Mouse (Mus musculus): ENCODE data around the gene Idh1. TPM values are rescaled to one million over a fixed set of nuclear protein-coding genes. Genes with fewer than 3 reads are reported as not detected.

Idh1 gene
- polyA plus RNA-seq, 1 experiment from 2014 or later: 117 TPM

DNA sequence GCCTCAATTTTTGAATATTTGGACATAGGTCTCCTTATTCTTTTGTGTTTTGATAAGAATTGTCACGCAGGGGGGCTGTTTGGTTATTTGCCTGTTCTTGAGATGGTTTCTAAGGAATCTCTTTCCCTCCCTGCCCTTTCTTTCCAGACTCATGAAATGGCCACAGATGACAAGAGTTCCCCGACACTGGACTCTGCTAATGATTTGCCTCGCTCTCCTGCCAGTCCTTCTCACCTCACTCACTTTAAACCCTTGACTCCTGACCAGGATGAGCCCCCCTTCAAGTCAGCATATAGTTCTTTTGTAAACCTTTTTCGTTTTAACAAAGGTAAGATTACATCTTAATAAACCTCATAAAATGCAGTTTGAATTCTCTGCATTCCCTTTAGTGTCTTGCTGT is 3.9 kb upstream of the Idh1 start:
- H3K27ac ChIP-seq: no peak overlapping the region
- WGBS: 84% methylated on average over 4 of the region's 4 CpGs
- H3K4me3 ChIP-seq: no peak overlapping the region
- no peaks in the 10 kb centered on the region for H3K27me3 ChIP-seq
- peaks cover 22% of the 10 kb centered on the region for H3K36me3 ChIP-seq
- no peak for ATAC-seq (ENCODE audit: insufficient number of reproducible peaks, low FRiP score, low TSS enrichment, low read depth)
- H3K4me2 ChIP-seq: no peak overlapping the region
- H3K9ac ChIP-seq: no peak overlapping the region
- peaks cover 6% of the 10 kb centered on the region; the same call in 1 of the 2 replicates for H3K4me1 ChIP-seq
- H3K9me3 ChIP-seq: no peaks in the 10 kb centered on the region

DNA sequence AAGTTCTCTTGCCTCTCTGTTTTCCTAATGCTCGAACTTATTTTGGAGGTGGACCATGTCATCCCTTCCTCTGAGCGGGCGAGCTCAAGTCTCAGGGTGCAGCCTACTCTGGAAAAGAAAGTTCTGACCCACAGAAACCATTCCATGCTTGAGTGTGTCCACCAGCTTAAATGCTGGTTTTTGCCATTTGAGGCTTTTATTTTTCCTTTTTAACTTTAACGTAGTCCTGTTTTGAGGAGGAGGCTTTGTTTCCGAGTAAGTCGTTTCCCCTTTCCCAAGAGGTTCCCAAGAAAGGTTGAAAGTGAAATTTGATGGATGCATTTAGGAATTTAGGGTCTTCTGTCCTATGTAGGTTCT is 752 bp upstream of the Idh1 start:
- H3K9me3 ChIP-seq: no peaks in the 10 kb centered on the region
- WGBS: 0% methylated on average over 6 of the region's 6 CpGs
- peak overlapping the region; percentile 64 for H3K4me2 ChIP-seq
- peak overlapping the region; percentile 77 for H3K9ac ChIP-seq
- no peaks in the 10 kb centered on the region for H3K27me3 ChIP-seq
- 0 out of 2 replicates have a peak, but pooled peaks cover 3% of the 10 kb centered on the region for H3K36me3 ChIP-seq
- H3K4me1 ChIP-seq: peaks cover 6% of the 10 kb centered on the region; the same call in 1 of the 2 replicates
- peak overlapping the region; percentile 81 for H3K4me3 ChIP-seq
- H3K27ac ChIP-seq: peak overlapping the region; percentile 85
- no peak for ATAC-seq (ENCODE audit: insufficient number of reproducible peaks, low FRiP score, low TSS enrichment, low read depth)

DNA sequence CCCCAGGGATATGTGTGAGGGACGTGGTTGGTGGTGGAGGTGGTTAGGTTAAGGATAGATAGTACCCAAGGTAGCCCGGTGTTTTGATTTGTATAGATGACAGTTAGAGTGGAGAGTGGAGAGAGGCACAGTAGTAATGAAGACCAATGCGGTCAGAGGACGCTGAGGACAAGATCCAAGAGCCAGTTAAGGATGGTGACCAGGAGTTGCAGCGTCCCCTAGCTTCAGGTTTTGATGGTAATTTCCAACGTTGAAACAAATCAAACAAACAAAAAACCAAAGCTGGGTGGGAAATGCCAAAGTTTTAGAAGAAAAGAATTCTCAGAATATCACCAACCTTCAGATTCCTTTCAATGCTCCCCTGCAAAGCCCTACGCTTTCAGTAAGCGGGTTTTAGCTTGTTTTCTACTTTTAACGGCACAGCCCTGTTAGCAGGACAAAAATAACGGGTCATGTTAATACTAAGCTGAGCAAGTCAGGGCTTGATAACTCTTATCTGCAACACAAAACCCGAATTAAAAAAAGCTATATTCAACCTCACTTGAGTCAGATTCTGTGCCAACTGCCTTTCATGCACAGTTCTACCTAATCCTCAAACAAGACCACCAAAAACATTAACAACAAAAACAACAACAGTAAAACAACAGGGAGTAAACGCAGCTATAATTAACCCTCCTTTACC is 635 bp downstream of the Idh1 start:
- Histone ChIP-seq H3K36me3 (no peaks in the 10 kb centered on the region), H3K4me1 (peaks cover 6% of the 10 kb centered on the region; the same call in 1 of the 2 replicates), H3K27ac (peak overlapping the region; percentile 24; the same call in 1 of the 2 replicates), H3K9me3 (no peaks in the 10 kb centered on the region), H3K4me3 (peak overlapping the region; percentile 81), H3K27me3 (no peaks in the 10 kb centered on the region), H3K9ac (peak overlapping the region; percentile 39), H3K4me2 (peak overlapping the region; percentile 64)
- no peak for ATAC-seq (ENCODE audit: insufficient number of reproducible peaks, low FRiP score, low TSS enrichment, low read depth)
- 21% methylated on average over 12 of the region's 12 CpGs for WGBS

DNA sequence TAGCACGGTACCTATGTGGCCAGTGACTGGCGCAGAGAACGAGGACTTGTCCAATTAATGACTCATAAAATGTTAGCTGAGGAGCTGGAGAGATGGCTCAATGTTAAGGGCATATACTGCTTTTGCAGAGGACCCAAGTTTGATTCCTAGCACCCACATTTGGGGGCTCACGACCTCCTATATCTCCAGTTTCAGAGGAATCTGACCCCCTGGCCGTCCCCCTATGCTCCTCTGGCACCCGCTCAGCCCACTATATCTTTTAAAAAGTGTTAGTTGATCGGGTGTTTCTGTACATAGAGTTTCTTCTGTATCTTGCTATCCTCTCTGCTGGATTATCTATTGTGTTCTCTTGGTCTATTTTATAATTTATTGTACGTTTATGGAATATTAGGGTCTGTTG is 1.3 kb downstream of the Idh1 start:
- H3K4me1 ChIP-seq: peaks cover 6% of the 10 kb centered on the region; the same call in 1 of the 2 replicates
- no peaks in the 10 kb centered on the region for H3K36me3 ChIP-seq
- no peak overlapping the region for H3K4me3 ChIP-seq
- 75% methylated on average over 8 of the region's 8 CpGs for WGBS
- H3K9ac ChIP-seq: no peak overlapping the region
- no peak for ATAC-seq (ENCODE audit: insufficient number of reproducible peaks, low FRiP score, low TSS enrichment, low read depth)
- H3K27me3 ChIP-seq: no peaks in the 10 kb centered on the region
- no peak overlapping the region for H3K4me2 ChIP-seq
- no peak overlapping the region for H3K27ac ChIP-seq
- H3K9me3 ChIP-seq: no peaks in the 10 kb centered on the region

DNA sequence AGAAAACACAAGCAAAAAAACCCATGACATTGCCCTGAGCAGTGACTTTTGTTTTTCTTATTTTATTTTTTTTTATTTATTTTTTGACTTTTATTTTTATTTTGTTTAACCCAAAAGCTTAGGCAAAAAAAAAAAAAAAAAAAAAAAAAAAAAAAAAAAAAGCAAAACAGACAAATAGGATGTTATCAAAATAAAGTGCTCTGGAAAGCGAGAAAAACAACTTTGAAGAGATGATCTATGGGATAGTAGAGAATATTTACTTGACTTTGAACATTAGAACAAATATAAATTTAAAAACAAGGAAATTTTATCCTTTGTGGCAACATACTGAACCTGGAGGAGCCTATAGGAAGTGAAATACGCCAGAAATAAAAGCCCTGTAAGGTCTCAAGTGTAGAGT is 2.3 kb downstream of the Idh1 start:
- Histone ChIP-seq H3K27ac (no peak overlapping the region), H3K4me3 (no peak overlapping the region), H3K4me2 (no peak overlapping the region), H3K9me3 (no peaks in the 10 kb centered on the region), H3K27me3 (no peaks in the 10 kb centered on the region), H3K4me1 (peaks cover 6% of the 10 kb centered on the region; the same call in 1 of the 2 replicates), H3K36me3 (no peaks in the 10 kb centered on the region), H3K9ac (no peak overlapping the region)
- 85% methylated on average over 2 of the region's 2 CpGs for WGBS
- no peak for ATAC-seq (ENCODE audit: insufficient number of reproducible peaks, low FRiP score, low TSS enrichment, low read depth)

DNA sequence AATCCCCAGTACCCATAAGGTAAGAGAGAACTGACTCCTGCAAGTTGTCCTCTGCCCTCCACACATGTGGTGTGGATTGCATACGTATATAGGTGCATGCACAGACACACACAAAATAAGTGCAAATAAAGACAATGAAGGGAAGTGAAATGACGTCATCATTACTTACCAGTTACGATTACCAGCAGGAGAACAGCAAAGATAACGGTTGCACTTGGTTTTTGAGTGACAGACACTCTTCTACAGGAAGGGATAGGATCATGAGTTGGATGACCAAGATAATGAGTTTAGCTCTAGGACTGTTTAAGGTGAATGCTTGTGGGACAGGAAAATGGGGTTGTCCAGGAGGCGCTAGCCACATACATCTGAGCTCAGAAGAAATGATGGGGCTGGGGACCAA is 4.8 kb downstream of the Idh1 start:
- 82% methylated on average over 5 of the region's 5 CpGs for WGBS
- ATAC-seq (ENCODE audit: insufficient number of reproducible peaks, low FRiP score, low TSS enrichment, low read depth): no peak
- peaks cover 5% of the 10 kb centered on the region; the same call in 1 of the 2 replicates for H3K4me1 ChIP-seq
- no peaks in the 10 kb centered on the region for H3K9me3 ChIP-seq
- no peak overlapping the region for H3K9ac ChIP-seq
- H3K4me3 ChIP-seq: no peak overlapping the region
- no peak overlapping the region for H3K4me2 ChIP-seq
- no peaks in the 10 kb centered on the region for H3K27me3 ChIP-seq
- H3K36me3 ChIP-seq: no peaks in the 10 kb centered on the region
- H3K27ac ChIP-seq: no peak overlapping the region

DNA sequence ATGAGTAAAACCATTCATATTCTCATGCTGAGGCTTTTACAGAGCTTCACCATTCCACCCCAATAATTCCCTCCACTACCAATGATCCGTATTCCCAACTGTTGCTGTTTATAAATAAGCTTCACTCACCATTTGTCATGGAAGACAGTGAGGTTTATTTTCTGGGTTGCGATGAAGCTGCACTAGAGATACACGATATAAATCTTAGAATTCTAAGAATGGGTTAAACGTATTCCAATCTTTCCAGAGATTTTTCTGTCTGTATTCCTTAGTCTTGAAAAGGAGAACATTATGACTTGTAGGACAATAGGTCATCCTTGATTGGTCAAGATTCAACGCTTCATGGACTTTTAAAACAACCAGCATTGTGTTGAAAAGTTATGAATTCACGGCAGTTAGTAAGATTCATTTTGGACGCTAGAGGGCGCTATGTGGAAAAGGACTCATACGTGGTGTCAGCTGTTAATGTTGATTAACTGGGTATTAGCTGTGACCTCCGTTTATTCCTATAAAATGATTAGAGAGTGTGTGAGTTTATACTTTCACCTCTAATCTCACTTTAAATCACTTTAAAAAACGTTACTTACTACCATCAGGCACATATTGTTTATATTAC is 6.6 kb downstream of the Idh1 start:
- WGBS: 5% methylated on average over 11 of the region's 11 CpGs
- ATAC-seq (ENCODE audit: insufficient number of reproducible peaks, low FRiP score, low TSS enrichment, low read depth): no peak

DNA sequence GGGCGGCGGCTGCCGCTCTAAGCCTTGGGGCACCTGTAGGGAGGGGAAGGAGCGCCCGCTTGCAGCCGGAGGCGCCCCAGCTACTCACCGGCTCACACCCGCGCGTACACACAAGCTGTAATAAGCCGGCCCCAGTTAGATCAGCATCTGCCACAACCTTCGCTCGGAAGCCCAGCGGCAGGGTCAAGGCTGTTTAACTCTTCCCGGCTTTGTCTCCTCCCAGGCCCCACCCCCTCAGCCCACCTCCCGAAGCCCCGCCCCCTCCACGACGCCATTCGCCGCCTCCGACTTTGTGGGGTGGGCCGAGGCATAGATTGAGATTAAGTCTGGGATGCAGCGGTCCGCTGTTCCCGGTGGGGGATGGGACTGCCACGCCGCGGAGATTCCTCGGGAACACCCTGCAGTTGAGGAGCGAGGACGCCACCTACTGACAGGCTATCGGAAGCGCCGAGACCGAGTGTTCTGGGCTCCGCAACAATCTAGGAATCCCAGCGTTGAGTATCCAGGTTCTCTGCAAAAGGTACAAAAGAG is 7.3 kb downstream of the Idh1 start:
- H3K36me3 ChIP-seq: peaks cover 7% of the 10 kb centered on the region
- peak overlapping the region; percentile 98 for H3K27ac ChIP-seq
- peak overlapping the region; percentile 77 for H3K4me3 ChIP-seq
- no peaks in the 10 kb centered on the region for H3K27me3 ChIP-seq
- H3K4me1 ChIP-seq: peaks cover 10% of the 10 kb centered on the region; the same call in 1 of the 2 replicates
- WGBS: under 1% methylated on average over 38 of the region's 39 CpGs
- peak; percentile 91 for ATAC-seq (ENCODE audit: insufficient number of reproducible peaks, low FRiP score, low TSS enrichment, low read depth)
- H3K4me2 ChIP-seq: peak overlapping the region; percentile 58
- no peaks in the 10 kb centered on the region for H3K9me3 ChIP-seq
- H3K9ac ChIP-seq: peak overlapping the region; percentile 68

More for the DNA sequence above, 6.6 kb downstream of the Idh1 start:
- Histone ChIP-seq H3K27ac (peak overlapping the region; percentile 98), H3K9ac (peak overlapping the region; percentile 57), H3K4me2 (peak overlapping the region; percentile 58), H3K4me1 (peaks cover 10% of the 10 kb centered on the region; the same call in 1 of the 2 replicates), H3K27me3 (no peaks in the 10 kb centered on the region), H3K36me3 (no peaks in the 10 kb centered on the region), H3K4me3 (peak overlapping the region; percentile 77), H3K9me3 (no peaks in the 10 kb centered on the region)

DNA sequence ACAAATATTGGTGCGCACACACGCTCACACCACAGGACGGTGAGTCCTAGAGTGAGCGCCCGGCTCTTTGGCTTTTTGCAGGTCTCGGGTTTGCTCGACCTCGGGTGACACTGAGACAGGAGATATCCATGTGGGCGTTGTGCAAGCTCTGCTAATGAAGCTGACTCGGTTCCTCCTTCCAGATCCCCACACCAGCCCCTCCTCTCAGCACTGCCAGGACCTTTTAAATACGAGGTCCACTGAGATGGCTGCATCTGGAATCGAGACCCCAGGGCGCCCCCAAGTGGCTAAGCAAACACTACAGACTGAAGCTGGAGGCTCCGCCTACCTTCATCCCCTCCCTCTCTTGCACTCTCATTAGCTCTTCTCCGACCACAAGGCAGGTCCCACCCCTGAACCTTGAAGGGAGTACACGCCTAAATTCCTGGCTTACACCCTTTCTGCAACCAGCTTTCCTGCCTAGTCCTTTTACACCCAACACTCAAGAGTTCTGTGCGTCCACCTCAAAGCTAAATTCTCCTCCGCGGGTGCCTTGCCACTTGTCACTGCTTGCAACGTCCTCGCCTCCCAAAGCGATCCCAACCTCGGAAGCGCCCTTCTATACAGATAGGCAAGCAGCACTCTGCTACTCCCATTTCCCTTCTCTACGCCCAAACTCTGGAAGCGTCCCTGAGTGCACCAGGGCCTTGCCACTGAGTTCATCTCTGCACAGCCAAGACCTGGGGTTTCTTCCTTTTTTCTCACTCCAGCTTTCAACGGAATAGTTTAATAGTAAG is 8.0 kb downstream of the Idh1 start:
- H3K27me3 ChIP-seq: no peaks in the 10 kb centered on the region
- peak overlapping the region; percentile 98 for H3K27ac ChIP-seq
- WGBS: 6% methylated on average over 27 of the region's 27 CpGs
- peaks cover 10% of the 10 kb centered on the region; the same call in 1 of the 2 replicates for H3K4me1 ChIP-seq
- H3K36me3 ChIP-seq: peaks cover 11% of the 10 kb centered on the region
- peak overlapping the region; percentile 77 for H3K4me3 ChIP-seq
- ATAC-seq (ENCODE audit: insufficient number of reproducible peaks, low FRiP score, low TSS enrichment, low read depth): peak; percentile 84
- peak overlapping the region; percentile 68 for H3K9ac ChIP-seq
- peak overlapping the region; percentile 58 for H3K4me2 ChIP-seq
- H3K9me3 ChIP-seq: no peaks in the 10 kb centered on the region

DNA sequence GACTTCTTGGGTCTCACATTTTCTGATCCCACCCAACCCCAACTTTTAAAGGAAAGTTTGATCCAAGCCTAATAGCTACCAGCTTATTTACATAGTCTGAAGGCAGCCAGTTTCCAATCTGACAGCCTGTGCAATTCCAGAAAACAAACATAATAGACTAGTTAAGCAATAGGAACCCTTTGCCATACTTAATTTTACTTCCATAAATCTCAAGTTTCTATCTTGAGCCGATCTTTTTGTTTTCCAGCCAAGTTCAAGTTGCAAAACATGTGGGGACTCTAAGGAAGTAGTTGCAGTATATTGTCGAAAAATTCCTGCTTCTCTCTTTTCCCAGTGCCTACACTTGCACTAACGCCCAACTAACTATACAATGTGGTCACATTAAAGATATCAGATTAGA is 8.8 kb downstream of the Idh1 start:
- peak overlapping the region; percentile 77 for H3K4me3 ChIP-seq
- H3K36me3 ChIP-seq: peaks cover 15% of the 10 kb centered on the region
- 10% methylated on average over 3 of the region's 3 CpGs for WGBS
- H3K9me3 ChIP-seq: no peaks in the 10 kb centered on the region
- no peaks in the 10 kb centered on the region for H3K27me3 ChIP-seq
- peak overlapping the region; percentile 98; the same call in 1 of the 2 replicates for H3K27ac ChIP-seq
- ATAC-seq (ENCODE audit: insufficient number of reproducible peaks, low FRiP score, low TSS enrichment, low read depth): no peak
- peaks cover 10% of the 10 kb centered on the region; the same call in 1 of the 2 replicates for H3K4me1 ChIP-seq
- H3K9ac ChIP-seq: 0 out of 2 replicates have a peak overlapping the region, but pooled peaks have one; percentile 68
- H3K4me2 ChIP-seq: peak overlapping the region; percentile 58

DNA sequence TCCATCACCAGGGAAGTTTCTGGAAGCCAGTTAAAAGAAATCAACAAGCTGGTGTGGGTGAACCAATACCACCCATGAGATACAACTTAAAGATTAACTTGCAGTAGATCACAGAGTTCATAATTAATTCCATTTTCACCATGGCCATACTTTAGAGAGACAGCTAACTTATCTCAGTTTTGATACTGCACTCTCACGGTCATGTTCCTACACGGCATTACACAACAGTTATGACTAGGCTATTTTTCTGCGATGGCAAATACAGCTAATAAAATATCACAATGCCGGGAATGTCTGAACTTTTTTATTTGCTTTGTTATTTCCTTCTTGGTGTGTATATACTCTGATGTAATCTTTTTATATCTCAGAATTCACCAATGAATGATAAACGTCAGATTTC is 9.4 kb downstream of the Idh1 start:
- Histone ChIP-seq H3K4me3 (no peak overlapping the region), H3K4me2 (no peak overlapping the region), H3K9me3 (no peaks in the 10 kb centered on the region), H3K4me1 (peaks cover 10% of the 10 kb centered on the region; the same call in 1 of the 2 replicates), H3K27me3 (no peaks in the 10 kb centered on the region), H3K9ac (no peak overlapping the region), H3K36me3 (peaks cover 19% of the 10 kb centered on the region), H3K27ac (no peak overlapping the region)
- ATAC-seq (ENCODE audit: insufficient number of reproducible peaks, low FRiP score, low TSS enrichment, low read depth): no peak
- WGBS: 51% methylated on average over 5 of the region's 5 CpGs
